Mouse (Mus musculus) kidney, postnatal 0 days (tissue): ENCODE data around the gene 1810010H24Rik. TPM values are rescaled to one million over a fixed set of nuclear protein-coding genes. Genes with fewer than 3 reads are reported as not detected.

Source experiments
- ATAC-seq: fragments of 200-750 bp; cut with Nextera tagmentation; replicated peaks from 2 replicates; pipeline ENCODE4 v1.8.0; 2017; ENCODE audit warnings: low read depth, moderate number of reproducible peaks, moderate TSS enrichment, moderate library complexity; ENCODE audit not compliant: low FRiP score
- DNase-seq: peaks from one replicate; pipeline ENCODE4 v3.0.0-alpha.2; 2016; ENCODE audit warnings: low spot score
- H3K27ac ChIP-seq: fragments of 300-500 bp; sonication (generic); 2 replicates; pipeline ENCODE4 v1.5.1; 2014; ENCODE audit warnings: mild to moderate bottlenecking
- H3K27me3 ChIP-seq: fragments of 300-500 bp; sonication (generic); 2 replicates; pipeline ENCODE4 v1.6.1; 2014; ENCODE audit warnings: low read length, mixed read lengths; ENCODE audit not compliant: insufficient read depth
- H3K36me3 ChIP-seq: fragments of 300-500 bp; sonication (generic); 2 replicates; pipeline ENCODE4 v1.6.1; 2014; ENCODE audit warnings: low read length, mixed read lengths; ENCODE audit not compliant: insufficient read depth
- H3K4me1 ChIP-seq: fragments of 300-500 bp; sonication (generic); replicated peaks from 2 replicates; pipeline ENCODE4 v1.6.1; 2014; ENCODE audit warnings: antibody characterized with exemption, low read length, mixed read lengths; ENCODE audit not compliant: insufficient read depth
- H3K4me2 ChIP-seq: fragments of 300-500 bp; sonication (generic); 2 replicates; pipeline ENCODE4 v1.6.1; 2014; ENCODE audit warnings: mild to moderate bottlenecking, low read length, moderate library complexity, mixed read lengths
- H3K4me3 ChIP-seq: fragments of 300-500 bp; sonication (generic); replicated peaks from 2 replicates; pipeline ENCODE4 v1.5.1; 2014; ENCODE audit warnings: low read depth, low read length
- H3K9ac ChIP-seq: fragments of 300-500 bp; sonication (generic); 2 replicates; pipeline ENCODE4 v1.6.1; 2014; ENCODE audit warnings: low read depth, low read length
- H3K9me3 ChIP-seq: fragments of 300-500 bp; sonication (generic); replicated peaks from 2 replicates; pipeline ENCODE4 v1.6.1; 2016; ENCODE audit warnings: low read length, inconsistent platforms, mixed read lengths
- CTCF ChIP-seq: IDR thresholded peaks from 2 replicates; pipeline ENCODE4 v1.5.1; 2016; ENCODE audit warnings: antibody characterized with exemption, low read depth, mild to moderate bottlenecking, moderate library complexity
- WGBS: fragments of 180-500 bp; shearing (Covaris S2); extraction: QIAGEN DNeasy Blood & Tissue Kit; methylation state at CpG from one replicate; pipeline ENCODE4 v1.1.7; 2014; 5-methylcytosine and 5-hydroxymethylcytosine counted together
- polyA plus RNA-seq: library from polyadenylated mRNA; unstranded; fragments of >200 nt; fragmentation: Nextera tagmentation; extraction: Ambion mirVana; gene quantifications from 2 replicates; pipeline ENCODE4 v1.2.1, GENCODE M21; 2015

1810010H24Rik gene
- polyA plus RNA-seq, 1 experiment from 2014 or later = 5.1 TPM

GRCm38 (mm10) chr11:107039417-107039816, 13.9 kb downstream of the 1810010H24Rik start:
- H3K4me1 ChIP-seq = no peaks in the 10 kb centered on the region
- ATAC-seq = no peak
- no peak overlapping the region for H3K4me2 ChIP-seq
- 92% methylated on average over 5 of the region's 5 CpGs for WGBS
- no peak for DNase-seq
- H3K9me3 ChIP-seq = no peaks in the 10 kb centered on the region
- no peaks in the 10 kb centered on the region for H3K27me3 ChIP-seq
- no peak for TF ChIP-seq CTCF
- no peak overlapping the region for H3K4me3 ChIP-seq
- peaks cover 50% of the 10 kb centered on the region for H3K36me3 ChIP-seq
- no peak overlapping the region for H3K9ac ChIP-seq
- no peak overlapping the region for H3K27ac ChIP-seq

- TF ChIP-seq CTCF = no peak
- no peak overlapping the region for H3K4me2 ChIP-seq
- H3K4me1 ChIP-seq = no peaks in the 10 kb centered on the region
- peaks cover 59% of the 10 kb centered on the region for H3K36me3 ChIP-seq
- DNase-seq = no peak
- H3K27me3 ChIP-seq = no peaks in the 10 kb centered on the region
- H3K9ac ChIP-seq = no peak overlapping the region
- 89% methylated on average over 3 of the region's 3 CpGs for WGBS
- no peak overlapping the region for H3K4me3 ChIP-seq
- no peak overlapping the region for H3K27ac ChIP-seq
- H3K9me3 ChIP-seq = no peaks in the 10 kb centered on the region
- no peak for ATAC-seq
Measured at GRCm38 (mm10) chr11:107041396-107041795, 15.9 kb downstream of the 1810010H24Rik start.

GRCm38 (mm10) chr11:107043361-107043760, 17.9 kb downstream of the 1810010H24Rik start:
- Histone ChIP-seq H3K9me3 (no peaks in the 10 kb centered on the region), H3K9ac (no peak overlapping the region), H3K4me3 (no peak overlapping the region), H3K4me1 (no peaks in the 10 kb centered on the region), H3K27ac (no peak overlapping the region), H3K4me2 (no peak overlapping the region), H3K36me3 (peaks cover 63% of the 10 kb centered on the region), H3K27me3 (no peaks in the 10 kb centered on the region)
- DNase-seq (no peak), ATAC-seq (no peak)
- WGBS = 90% methylated on average over 11 of the region's 11 CpGs
- no peak for TF ChIP-seq CTCF

GRCm38 (mm10) chr11:107044321-107044720, 18.8 kb downstream of the 1810010H24Rik start:
- TF ChIP-seq CTCF = peak; percentile 90
- Histone ChIP-seq H3K9me3 (no peaks in the 10 kb centered on the region), H3K4me3 (no peak overlapping the region), H3K36me3 (peaks cover 55% of the 10 kb centered on the region), H3K27ac (no peak overlapping the region), H3K4me2 (no peak overlapping the region), H3K4me1 (no peaks in the 10 kb centered on the region), H3K9ac (no peak overlapping the region), H3K27me3 (no peaks in the 10 kb centered on the region)
- peak; percentile 85 for DNase-seq
- 47% methylated on average over 5 of the region's 5 CpGs for WGBS
- ATAC-seq = no peak

GRCm38 (mm10) chr11:107045546-107045945, 20.1 kb downstream of the 1810010H24Rik start:
- no peak for DNase-seq
- Histone ChIP-seq H3K4me1 (no peaks in the 10 kb centered on the region), H3K4me3 (no peak overlapping the region), H3K27me3 (no peaks in the 10 kb centered on the region), H3K36me3 (peaks cover 46% of the 10 kb centered on the region), H3K9me3 (no peaks in the 10 kb centered on the region), H3K9ac (no peak overlapping the region), H3K27ac (no peak overlapping the region), H3K4me2 (no peak overlapping the region)
- no peak for TF ChIP-seq CTCF
- WGBS = 95% methylated on average over 4 of the region's 4 CpGs
- no peak for ATAC-seq

- no peak for ATAC-seq
- Histone ChIP-seq H3K9ac (no peak overlapping the region), H3K4me2 (no peak overlapping the region), H3K36me3 (peaks cover 40% of the 10 kb centered on the region), H3K4me3 (no peak overlapping the region), H3K27me3 (no peaks in the 10 kb centered on the region), H3K27ac (no peak overlapping the region), H3K4me1 (no peaks in the 10 kb centered on the region), H3K9me3 (no peaks in the 10 kb centered on the region)
- TF ChIP-seq CTCF = no peak; the same call in 1 of the 2 replicates
- 88% methylated on average over 15 of the region's 15 CpGs for WGBS
- no peak for DNase-seq
Measured at GRCm38 (mm10) chr11:107046766-107047620, 21.5 kb downstream of the 1810010H24Rik start.

- H3K4me1 ChIP-seq = no peaks in the 10 kb centered on the region
- ATAC-seq = no peak
- no peaks in the 10 kb centered on the region for H3K9me3 ChIP-seq
- H3K36me3 ChIP-seq = peaks cover 79% of the 10 kb centered on the region
- H3K4me3 ChIP-seq = no peak overlapping the region
- 94% methylated on average over 6 of the region's 6 CpGs for WGBS
- no peak for DNase-seq
- no peaks in the 10 kb centered on the region for H3K27me3 ChIP-seq
- H3K9ac ChIP-seq = no peak overlapping the region
- no peak overlapping the region for H3K4me2 ChIP-seq
- no peak for TF ChIP-seq CTCF
- H3K27ac ChIP-seq = no peak overlapping the region
Measured at GRCm38 (mm10) chr11:107054870-107055269, 29.4 kb downstream of the 1810010H24Rik start.
